Mouse (Mus musculus) c-Kit-positive CD71-positive TER-119-positive erythroid progenitor cells, embryonic 14.5 days (primary cell): ENCODE results near the gene Plxdc2.
"Not testable (repeated sequence)": the region's sequence is repeated elsewhere in the genome, so short reads cannot be mapped to it uniquely, and the experiment has no call there.

Experiments used
- DNase-seq: peaks from one replicate; pipeline ENCODE4 v3.0.0-alpha.2; 2013; ENCODE audit warnings: low spot score

Gene Plxdc2

DNA sequence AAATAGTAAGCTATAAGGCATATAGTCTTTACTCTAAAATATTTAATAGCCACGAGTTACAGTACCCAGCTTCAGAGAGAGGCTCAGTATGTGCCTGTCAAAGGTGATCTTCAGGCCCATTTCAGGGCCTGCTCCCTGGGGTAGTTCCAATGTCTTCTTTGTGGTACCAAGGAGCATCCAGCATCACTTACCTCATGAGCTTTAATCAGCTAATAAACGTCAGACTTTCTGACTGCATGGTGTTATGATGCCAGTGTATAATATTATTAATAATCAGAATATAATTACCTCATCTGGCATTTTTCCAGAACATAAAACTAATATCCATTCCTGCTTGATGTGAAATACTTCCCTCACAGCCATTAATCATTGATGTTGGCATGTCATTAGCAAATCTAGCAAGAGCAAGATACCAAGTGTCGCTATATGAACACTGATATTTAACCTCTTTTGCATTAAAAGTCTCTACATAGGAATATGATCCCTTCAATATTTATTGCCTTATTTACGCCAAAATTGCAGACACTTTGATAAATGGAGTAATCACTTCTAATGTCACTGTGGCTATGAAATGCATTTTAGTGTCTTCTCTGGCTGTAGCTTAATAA, 393.3 kb downstream of the Plxdc2 start:
- DNase-seq = no peak

DNA sequence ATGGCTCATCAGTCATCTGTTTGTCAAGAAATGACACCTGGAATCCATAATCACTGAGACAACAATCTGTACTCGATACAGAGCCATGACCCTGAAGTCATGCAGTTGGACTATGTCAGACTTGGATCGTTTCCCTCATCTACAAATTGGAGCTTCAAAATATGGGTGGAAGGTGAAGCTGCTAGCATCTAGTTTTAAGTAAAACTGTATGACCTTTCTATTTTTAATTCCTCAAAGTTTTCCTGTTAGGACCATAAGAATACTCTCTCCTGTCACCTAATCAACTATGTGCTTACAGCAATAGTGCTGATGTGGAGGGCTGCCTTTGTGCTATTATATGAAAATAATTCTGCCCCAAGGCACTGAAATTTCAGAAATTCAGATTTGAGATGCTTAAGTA, 401.1 kb downstream of the Plxdc2 start:
- DNase-seq = no peak

DNA sequence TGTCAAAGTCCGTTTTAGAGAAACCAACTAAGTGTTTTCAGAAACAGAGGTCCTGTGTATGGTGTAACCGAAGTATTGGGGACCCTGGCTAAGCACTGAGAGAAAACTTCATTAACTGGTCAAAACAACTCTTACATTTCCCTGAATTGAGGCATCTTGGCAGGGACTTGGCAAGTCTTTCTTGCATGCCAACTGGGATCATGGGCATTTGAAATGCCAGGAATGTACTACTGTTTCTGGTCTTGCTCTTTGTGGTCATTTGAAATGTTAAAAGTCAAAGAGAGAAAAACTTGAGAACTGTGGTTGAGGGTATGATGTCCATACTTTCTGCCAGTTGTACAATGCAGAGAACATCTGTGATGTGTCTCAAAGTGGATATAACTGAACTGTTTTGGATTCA, 403.7 kb downstream of the Plxdc2 start:
- DNase-seq = no peak

DNA sequence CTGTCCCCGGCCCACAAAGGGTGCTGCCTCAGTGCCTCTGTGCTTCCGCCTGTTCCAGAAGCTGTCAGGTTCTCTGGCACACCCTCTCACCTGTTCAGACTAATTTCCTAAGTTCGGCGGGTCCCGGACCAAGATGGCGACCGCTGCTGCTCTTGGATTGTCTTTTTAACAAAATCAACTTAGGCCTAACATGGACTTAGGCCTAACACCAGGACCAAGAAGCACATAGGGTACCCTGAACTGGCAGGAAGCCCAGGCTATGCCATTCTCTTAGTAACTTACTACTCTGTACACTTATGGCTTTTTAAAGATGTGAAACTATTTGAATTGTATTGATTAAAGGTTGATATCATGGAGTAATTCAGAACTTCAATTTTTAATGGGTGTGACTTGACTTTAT, 413.0 kb downstream of the Plxdc2 start:
- DNase-seq = not testable (repeated sequence)

- no peak for DNase-seq
These were observed 417.5 kb downstream of the Plxdc2 start for GRCm38 (mm10) chr2:16773398-16774113.

- no peak for DNase-seq
These were observed 418.0 kb downstream of the Plxdc2 start for GRCm38 (mm10) chr2:16774114-16774433.

GRCm38 (mm10) chr2:16795283-16795682, 439.2 kb downstream of the Plxdc2 start:
- no peak for DNase-seq
